Mouse (Mus musculus): ENCODE results near the gene Cers3.

GRCm38 (mm10) chr7:66733882-66734281 is 9.4 kb upstream of the Cers3 start:
- TF ChIP-seq CTCF (IDR thresholded peaks at IDR 0.05; ENCODE audit: borderline replicate concordance, insufficient read depth, low read length) (no peak), POLR2A (IDR thresholded peaks at IDR 0.05; ENCODE audit: low read depth, low read length) (no peak)
